Mouse (Mus musculus) kidney, adult 2 months (tissue): Measurements from ENCODE around the gene Wdr62. TPM values are rescaled to one million over a fixed set of nuclear protein-coding genes. Genes with fewer than 3 reads are reported as not detected.
A peak's percentile ranks its signal among the peaks of the same experiment; 100 is the strongest.

Source experiments
- DNase-seq: peaks from one replicate; pipeline ENCODE4 v3.0.0; 2021
- H3K27ac ChIP-seq: fragments of 200-500 bp; 2 replicates; pipeline ENCODE4 v1.5.1; 2012; ENCODE audit warnings: low read depth, low read length, control low read depth, inconsistent platforms; ENCODE audit not compliant: insufficient read depth
- H3K27me3 ChIP-seq: fragments of 200-500 bp; replicated peaks from 2 replicates; pipeline ENCODE4 v1.6.1; 2012; ENCODE audit warnings: mild to moderate bottlenecking, moderate library complexity, low read length, inconsistent platforms; ENCODE audit not compliant: control insufficient read depth, insufficient read depth
- H3K36me3 ChIP-seq: fragments of 200-500 bp; 2 replicates; pipeline ENCODE4 v1.6.1; 2012; ENCODE audit warnings: mild to moderate bottlenecking, moderate library complexity, low read length, inconsistent platforms; ENCODE audit not compliant: control insufficient read depth, insufficient read depth
- H3K4me1 ChIP-seq: fragments of 200-500 bp; 2 replicates; pipeline ENCODE4 v1.6.1; 2011; ENCODE audit warnings: low read length; ENCODE audit not compliant: control insufficient read depth, insufficient read depth
- H3K4me3 ChIP-seq: fragments of 200-500 bp; 2 replicates; pipeline ENCODE4 v1.5.1; 2011; ENCODE audit warnings: mild to moderate bottlenecking, low read depth, low read length, control low read depth; ENCODE audit not compliant: insufficient read depth
- CTCF ChIP-seq: fragments of 200-500 bp; conservative IDR thresholded peaks from 2 replicates; pipeline ENCODE4 v1.5.1; 2011; ENCODE audit warnings: low read depth, mild to moderate bottlenecking, control low read depth, low read length, moderate library complexity, mixed read lengths; ENCODE audit not compliant: insufficient read depth, insufficient read length
- POLR2A ChIP-seq: fragments of 200-500 bp; IDR thresholded peaks from one replicate; pipeline ENCODE4 v1.6.1; 2011; ENCODE audit warnings: low read depth, low read length, control low read depth
- WGBS: fragments of 180-500 bp; shearing (Covaris S2); methylation state at CpG from one replicate; pipeline ENCODE4 v1.1.7; 2018; 5-methylcytosine and 5-hydroxymethylcytosine counted together
- polyA plus RNA-seq: library from polyadenylated mRNA; depleted of rRNA; stranded (reverse); fragments of >200 nt; gene quantifications from 2 replicates; pipeline ENCODE4 v1.2.3, GENCODE M21; 2012

Wdr62 gene
- polyA plus RNA-seq, 1 experiment: 5.8 TPM

DNA sequence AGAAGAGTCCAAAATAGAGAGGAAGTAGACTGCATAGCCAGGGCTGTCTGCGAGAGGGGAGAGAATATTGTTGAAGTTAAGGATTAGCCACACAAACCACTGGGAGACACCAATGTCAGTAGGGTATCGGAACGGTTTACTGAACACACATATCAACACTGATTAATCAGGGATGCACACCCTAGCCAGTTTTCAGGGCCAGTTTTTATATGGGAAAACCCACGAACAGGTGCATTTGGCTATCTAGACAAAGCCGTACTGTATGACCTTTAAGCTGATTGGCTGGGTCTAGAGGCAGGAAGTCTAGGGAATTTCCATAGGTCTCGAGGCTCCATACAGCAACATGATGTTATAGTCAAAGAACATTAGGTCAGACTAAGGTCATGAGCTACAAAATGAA, 42.6 kb upstream of the Wdr62 start:
- 17% methylated on average over 6 of the region's 6 CpGs for WGBS
- TF ChIP-seq POLR2A: no peak
- no peak for TF ChIP-seq CTCF
- Histone ChIP-seq H3K4me1 (peaks cover 25% of the 10 kb centered on the region; the same call in 1 of the 2 replicates), H3K27me3 (no peaks in the 10 kb centered on the region), H3K4me3 (peak overlapping the region; percentile 47), H3K27ac (peak overlapping the region; percentile 92), H3K36me3 (no peaks in the 10 kb centered on the region)
- no peak for DNase-seq

DNA sequence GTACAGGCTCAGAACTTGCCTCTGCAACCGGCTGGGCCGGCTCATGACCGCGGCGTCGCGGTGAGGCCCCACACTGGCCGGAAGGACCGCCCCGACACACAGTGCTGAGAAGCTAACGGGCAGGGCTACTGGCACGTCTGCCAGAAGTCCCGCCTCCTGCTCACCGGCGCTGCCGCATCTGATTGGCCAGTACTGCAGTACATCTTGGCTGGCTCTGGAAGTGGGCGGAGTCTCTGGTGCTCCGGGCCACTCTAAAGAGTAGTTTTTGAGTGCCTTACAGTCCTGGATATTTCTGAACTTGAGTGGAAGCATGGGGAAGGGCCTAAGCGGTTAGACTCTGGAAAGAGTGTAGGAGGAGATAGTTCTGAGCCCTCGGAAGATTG, 42.1 kb upstream of the Wdr62 start:
- 1% methylated on average over 20 of the region's 20 CpGs for WGBS
- Histone ChIP-seq H3K4me3 (peak overlapping the region; percentile 79), H3K27ac (peak overlapping the region; percentile 92), H3K36me3 (no peaks in the 10 kb centered on the region), H3K27me3 (no peaks in the 10 kb centered on the region), H3K4me1 (peaks cover 26% of the 10 kb centered on the region; the same call in 1 of the 2 replicates)
- peak; percentile 99 for DNase-seq
- peak; percentile 89 for TF ChIP-seq POLR2A
- no peak for TF ChIP-seq CTCF

DNA sequence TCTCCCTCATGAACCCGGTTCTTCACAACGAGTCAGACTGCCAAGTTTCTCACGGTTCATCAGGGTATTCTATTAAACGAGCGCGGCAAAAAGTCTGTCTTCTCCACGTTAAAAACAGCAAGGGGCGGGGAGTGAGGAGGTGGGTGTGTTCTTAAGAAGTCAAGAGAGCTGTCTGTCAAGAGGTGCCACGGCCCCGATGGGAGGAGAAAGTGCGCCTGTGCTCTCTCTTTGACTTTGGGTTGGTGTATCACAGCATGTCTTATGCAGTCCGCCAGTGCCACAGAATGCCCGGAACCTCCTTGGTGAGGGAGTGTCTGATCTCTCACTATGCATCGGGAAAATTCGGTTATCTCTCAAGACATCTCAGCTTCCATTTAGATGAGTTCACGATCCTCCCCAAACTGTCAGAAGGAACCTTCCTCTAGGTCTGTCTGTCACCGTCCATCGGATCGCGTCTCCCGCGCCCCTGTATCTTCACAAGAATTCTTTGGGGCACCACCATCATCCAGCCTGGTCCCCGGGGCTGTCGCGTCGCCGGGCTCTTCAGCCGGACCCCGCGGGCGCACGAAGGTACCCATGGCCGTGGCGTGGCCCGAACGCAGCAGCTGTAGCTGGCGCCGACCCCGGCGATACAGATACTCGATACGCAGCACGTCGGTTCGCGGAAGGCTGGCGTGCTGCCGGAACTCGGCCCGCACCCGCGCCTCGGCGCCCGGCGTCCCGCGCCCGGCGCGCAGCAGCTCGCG, 41.5 kb upstream of the Wdr62 start, which contains the start of gene E130208F15Rik:
E130208F15Rik (plus strand) TSS at position 202 of the 746 bp plus-strand sequence.
- Histone ChIP-seq H3K27me3 (no peaks in the 10 kb centered on the region), H3K36me3 (no peaks in the 10 kb centered on the region), H3K4me3 (peak within 1 kb of the TSS; percentile 79), H3K27ac (peak within 1 kb of the TSS; percentile 92), H3K4me1 (peaks cover 26% of the 10 kb centered on the region; the same call in 1 of the 2 replicates)
- TF ChIP-seq POLR2A (peak; percentile 40), CTCF (no peak)
- DNase-seq: peak; percentile 95
- under 1% methylated on average over 63 of the region's 63 CpGs for WGBS

DNA sequence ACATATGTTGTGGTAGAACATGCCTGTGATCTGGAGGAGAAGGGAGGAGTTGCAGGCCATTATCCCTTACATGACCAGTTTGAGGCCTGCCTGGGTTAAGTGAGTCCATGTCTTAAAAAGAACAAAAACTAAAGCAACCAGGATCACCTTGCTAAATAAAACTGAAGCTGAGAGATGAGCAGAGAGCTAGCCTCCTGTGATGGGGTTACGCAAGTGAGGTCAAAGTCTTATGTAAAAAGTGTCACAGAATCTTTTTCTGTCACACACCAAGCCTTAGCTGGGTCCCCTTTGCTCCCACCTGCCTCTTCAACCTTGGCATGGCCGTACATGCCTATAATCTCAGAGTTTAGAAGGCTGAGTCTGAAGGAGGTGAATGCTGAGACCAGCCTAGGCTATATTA, 40.7 kb upstream of the Wdr62 start:
- Histone ChIP-seq H3K4me1 (peaks cover 26% of the 10 kb centered on the region; the same call in 1 of the 2 replicates), H3K4me3 (no peak overlapping the region), H3K27me3 (no peaks in the 10 kb centered on the region), H3K36me3 (no peaks in the 10 kb centered on the region), H3K27ac (peak overlapping the region; percentile 79)
- 59% methylated on average over 2 of the region's 2 CpGs for WGBS
- TF ChIP-seq POLR2A (no peak), CTCF (no peak)
- DNase-seq: no peak

DNA sequence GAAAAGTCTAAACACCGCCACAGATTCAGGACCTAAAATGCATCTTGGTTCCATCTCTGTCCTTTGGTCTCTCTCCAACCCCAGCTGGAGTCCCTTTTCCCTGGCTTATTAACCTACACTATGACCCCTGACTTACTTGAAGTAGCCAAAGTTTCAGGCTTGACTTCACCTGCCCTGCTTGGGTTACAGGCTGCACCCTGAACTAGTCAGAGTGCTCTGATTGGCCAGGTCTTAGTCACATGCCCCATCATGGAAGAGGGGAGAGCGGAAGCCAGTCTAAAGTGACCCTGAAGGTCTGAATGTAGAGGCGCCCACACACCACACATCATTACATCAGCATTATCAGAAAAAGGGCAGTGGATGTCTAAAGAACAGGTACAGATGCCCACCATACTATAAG, 37.9 kb upstream of the Wdr62 start:
- H3K36me3 ChIP-seq: no peaks in the 10 kb centered on the region
- H3K27me3 ChIP-seq: no peaks in the 10 kb centered on the region
- peak overlapping the region; percentile 79 for H3K27ac ChIP-seq
- H3K4me3 ChIP-seq: peak overlapping the region; percentile 9; the same call in 1 of the 2 replicates
- peaks cover 26% of the 10 kb centered on the region; the same call in 1 of the 2 replicates for H3K4me1 ChIP-seq
- peak; percentile 85 for DNase-seq
- no peak for TF ChIP-seq POLR2A
- 59% methylated on average over 3 of the region's 3 CpGs for WGBS

DNA sequence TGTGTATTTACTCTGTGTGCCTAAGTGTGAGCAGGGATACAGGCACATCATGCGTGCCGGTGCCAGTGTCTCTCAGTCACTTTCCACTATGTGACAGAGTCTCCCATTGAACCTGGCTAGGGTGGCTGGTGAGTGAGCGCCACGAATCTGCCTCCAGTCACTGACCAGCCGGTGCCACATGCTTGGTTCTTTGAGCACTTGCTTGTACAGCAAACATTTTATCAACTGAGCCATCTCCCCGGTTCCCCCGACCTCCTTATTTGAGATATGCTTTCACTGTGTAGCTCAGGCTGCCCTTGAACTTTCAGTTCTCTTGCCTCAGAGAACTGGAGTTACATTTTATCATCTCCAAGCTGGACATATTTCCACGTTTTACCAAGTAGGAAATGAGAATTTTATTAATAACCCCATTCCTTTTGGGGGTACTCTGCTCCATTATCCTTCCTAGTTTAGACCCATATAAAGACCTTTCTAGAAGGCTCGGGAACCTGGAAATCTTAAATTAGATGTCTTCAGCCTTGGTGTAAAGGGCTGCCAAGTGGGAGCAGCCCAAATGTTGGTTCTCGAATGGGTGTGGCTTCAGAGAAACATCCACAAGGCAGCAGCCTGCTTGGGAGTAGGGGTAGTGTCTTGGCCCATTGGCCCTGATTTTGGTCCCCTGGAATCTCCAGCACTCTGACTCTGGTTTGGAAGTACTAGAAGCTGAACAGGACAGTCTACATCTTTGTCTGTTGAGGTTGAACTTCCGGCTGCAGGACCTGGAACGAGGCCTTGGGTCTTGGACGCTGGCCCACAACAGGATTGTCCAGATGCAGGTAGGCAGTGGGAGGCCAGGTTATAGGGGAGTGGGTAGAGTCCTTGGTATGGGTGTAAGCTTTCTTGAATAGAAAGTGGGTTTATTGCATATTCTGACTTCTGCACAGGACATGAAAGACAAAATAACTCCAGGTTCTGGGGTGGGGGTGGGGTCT, 35.6 kb upstream of the Wdr62 start:
- H3K4me1 ChIP-seq: peaks cover 17% of the 10 kb centered on the region; the same call in 1 of the 2 replicates

More for the DNA sequence above, 35.6 kb upstream of the Wdr62 start:
- peak overlapping the region; percentile 50 for H3K4me3 ChIP-seq
- H3K27ac ChIP-seq: peak overlapping the region; percentile 27; the same call in 1 of the 2 replicates
- no peaks in the 10 kb centered on the region for H3K36me3 ChIP-seq
- TF ChIP-seq POLR2A: no peak
- TF ChIP-seq CTCF: no peak
- DNase-seq: peak; percentile 57
- WGBS: 58% methylated on average over 13 of the region's 13 CpGs
- no peaks in the 10 kb centered on the region for H3K27me3 ChIP-seq
